Mouse (Mus musculus) stomach, embryonic 15.5 days (tissue): ENCODE measurements at regions not wholly inside any gene's neighbourhood (a gene's known extent, or its start where the extent isn't known, plus 50 kb on each side); places are given as distances from the start of the nearest gene placed in this dataset.

Experiments used
- ATAC-seq: fragments of 200-750 bp; cut with Nextera tagmentation; 2 replicates; pipeline ENCODE4 v1.8.0; 2017; ENCODE audit warnings: low read depth, moderate number of reproducible peaks, moderate TSS enrichment; ENCODE audit not compliant: insufficient read depth, low FRiP score
- H3K27ac ChIP-seq: fragments of 300-500 bp; sonication (generic); 2 replicates; pipeline ENCODE4 v1.5.1; 2015; ENCODE audit warnings: mild to moderate bottlenecking, inconsistent platforms
- H3K27me3 ChIP-seq: fragments of 300-500 bp; sonication (generic); replicated peaks from 2 replicates; pipeline ENCODE4 v1.6.1; 2015; ENCODE audit warnings: inconsistent platforms
- H3K36me3 ChIP-seq: fragments of 300-500 bp; sonication (generic); 2 replicates; pipeline ENCODE4 v1.6.1; 2015; ENCODE audit warnings: inconsistent platforms
- H3K4me1 ChIP-seq: fragments of 300-500 bp; sonication (generic); 2 replicates; pipeline ENCODE4 v1.6.1; 2015; ENCODE audit warnings: inconsistent platforms
- H3K4me2 ChIP-seq: fragments of 300-500 bp; sonication (generic); 2 replicates; pipeline ENCODE4 v1.6.1; 2015; ENCODE audit warnings: mild to moderate bottlenecking, inconsistent platforms
- H3K4me3 ChIP-seq: fragments of 300-500 bp; sonication (generic); replicated peaks from 2 replicates; pipeline ENCODE4 v1.5.1; 2015; ENCODE audit warnings: inconsistent platforms
- H3K9ac ChIP-seq: fragments of 300-500 bp; sonication (generic); 2 replicates; pipeline ENCODE4 v1.6.1; 2015; ENCODE audit warnings: inconsistent platforms
- H3K9me3 ChIP-seq: fragments of 300-500 bp; sonication (generic); 2 replicates; pipeline ENCODE4 v1.6.1; 2016; ENCODE audit warnings: inconsistent platforms
- WGBS: fragments of 180-500 bp; shearing (Covaris S2); methylation state at CpG from one replicate; pipeline ENCODE4 v1.1.7; 2015; 5-methylcytosine and 5-hydroxymethylcytosine counted together

GRCm38 (mm10) chr5:129397311-129397710 is 103.7 kb upstream of the Sfswap start:
- ATAC-seq: no peak
- no peaks in the 10 kb centered on the region for H3K36me3 ChIP-seq
- H3K27ac ChIP-seq: no peak overlapping the region
- 42% methylated on average over 1 of the region's 1 CpGs for WGBS
- H3K4me3 ChIP-seq: no peak overlapping the region
- H3K27me3 ChIP-seq: no peaks in the 10 kb centered on the region
- no peaks in the 10 kb centered on the region for H3K4me1 ChIP-seq
- H3K9me3 ChIP-seq: no peaks in the 10 kb centered on the region
- no peak overlapping the region for H3K9ac ChIP-seq
- no peak overlapping the region for H3K4me2 ChIP-seq

DNA sequence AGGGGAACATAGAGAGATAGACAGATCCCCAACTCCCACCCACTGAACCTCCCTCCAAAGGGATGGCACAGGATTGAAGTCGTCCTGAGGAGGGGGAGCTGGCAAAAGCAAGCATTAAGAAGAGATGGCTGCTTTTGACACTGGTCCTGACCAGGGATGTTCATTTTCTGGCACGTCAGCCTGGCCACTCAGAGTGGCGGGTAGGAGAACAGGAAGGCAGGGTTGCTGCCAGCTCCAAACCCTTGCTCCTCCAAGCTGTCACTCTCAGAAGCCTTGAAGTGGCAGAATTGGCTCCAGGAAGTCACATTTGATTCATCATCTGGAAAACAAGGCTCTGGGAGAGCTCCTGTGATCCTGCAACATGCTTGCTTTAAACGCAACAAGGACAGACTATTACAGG is 94.8 kb upstream of the Sfswap start:
- no peak overlapping the region for H3K4me2 ChIP-seq
- 66% methylated on average over 4 of the region's 4 CpGs for WGBS
- no peaks in the 10 kb centered on the region for H3K9me3 ChIP-seq
- no peak overlapping the region for H3K27ac ChIP-seq
- no peaks in the 10 kb centered on the region for H3K4me1 ChIP-seq
- no peaks in the 10 kb centered on the region for H3K27me3 ChIP-seq
- no peak overlapping the region for H3K9ac ChIP-seq
- ATAC-seq: no peak
- H3K4me3 ChIP-seq: no peak overlapping the region
- no peaks in the 10 kb centered on the region for H3K36me3 ChIP-seq

DNA sequence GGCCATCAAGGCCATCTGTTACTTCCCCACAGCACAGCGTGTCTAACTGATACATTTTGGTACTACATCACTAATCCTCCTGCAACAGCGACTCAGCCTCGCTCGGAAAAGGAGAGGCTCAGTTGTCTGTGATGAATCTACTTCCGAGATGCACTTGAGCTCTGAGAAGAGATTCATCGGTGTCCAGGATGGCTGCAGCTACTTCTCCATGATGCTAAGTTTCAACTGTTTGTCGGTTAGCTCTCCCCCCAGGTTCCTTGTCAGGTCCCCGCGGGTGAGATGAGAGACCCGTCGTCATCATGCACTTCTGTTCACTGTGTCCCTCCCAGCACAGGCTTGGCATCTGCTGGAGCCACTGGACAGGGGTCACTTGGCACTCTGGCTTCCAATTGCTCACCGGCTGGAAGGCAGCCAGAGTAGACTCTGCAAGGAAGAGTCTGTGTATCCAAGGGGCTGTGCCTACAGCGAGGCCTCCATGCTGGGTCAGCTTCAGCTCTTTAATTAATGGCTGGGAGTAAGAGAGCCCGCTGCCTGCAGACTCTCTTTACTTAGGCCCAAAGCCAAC is 91.5 kb upstream of the Sfswap start:
- H3K4me3 ChIP-seq: no peak overlapping the region
- WGBS: 45% methylated on average over 14 of the region's 14 CpGs

GRCm38 (mm10) chr5:129412161-129412560 is 88.9 kb upstream of the Sfswap start:
- no peak overlapping the region for H3K4me3 ChIP-seq
- H3K4me1 ChIP-seq: no peaks in the 10 kb centered on the region
- H3K36me3 ChIP-seq: no peaks in the 10 kb centered on the region
- no peak overlapping the region for H3K27ac ChIP-seq
- no peaks in the 10 kb centered on the region for H3K9me3 ChIP-seq
- no peaks in the 10 kb centered on the region for H3K27me3 ChIP-seq
- 84% methylated on average over 6 of the region's 6 CpGs for WGBS
- H3K4me2 ChIP-seq: no peak overlapping the region
- no peak for ATAC-seq
- no peak overlapping the region for H3K9ac ChIP-seq

More for the DNA sequence above, 91.5 kb upstream of the Sfswap start:
- Histone ChIP-seq H3K4me2 (no peak overlapping the region), H3K27me3 (no peaks in the 10 kb centered on the region), H3K27ac (no peak overlapping the region), H3K4me1 (no peaks in the 10 kb centered on the region), H3K36me3 (no peaks in the 10 kb centered on the region), H3K9ac (no peak overlapping the region), H3K9me3 (no peaks in the 10 kb centered on the region)
- ATAC-seq: peak; percentile 18; the same call in 1 of the 2 replicates

DNA sequence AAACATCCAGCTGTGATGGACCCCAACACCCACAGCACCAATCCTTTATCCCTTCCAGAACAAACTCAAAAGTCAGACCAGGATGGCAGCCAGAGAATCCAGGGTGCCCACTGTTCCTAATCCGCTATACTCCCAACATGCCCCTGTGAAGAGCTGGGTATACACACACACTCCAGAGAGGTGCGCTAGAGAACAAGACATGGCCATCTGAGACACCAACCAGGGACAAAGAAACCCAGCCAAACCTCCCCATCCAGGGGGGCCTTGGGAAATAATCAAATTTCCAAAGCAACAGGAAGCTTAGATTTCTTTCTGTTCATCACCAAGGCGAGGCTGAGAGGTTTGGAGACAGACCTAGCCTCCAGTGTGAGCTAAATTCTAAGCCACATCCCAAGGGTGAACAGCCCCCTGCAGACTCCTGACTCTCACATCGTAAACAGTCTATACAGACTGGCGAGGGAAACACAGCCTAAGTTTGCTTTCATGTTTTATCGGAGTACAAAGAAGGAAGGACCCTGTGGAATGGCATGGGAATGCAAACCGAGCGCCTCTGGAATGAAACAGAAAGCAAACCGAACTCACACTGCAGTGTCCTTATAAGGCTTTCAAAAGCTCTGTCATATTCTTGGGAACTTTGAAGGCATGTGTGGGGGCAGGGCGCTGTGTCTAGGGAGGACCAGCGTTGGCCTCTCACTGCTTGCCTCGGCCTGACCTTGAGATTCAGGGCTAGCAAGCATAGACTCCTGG is 85.9 kb upstream of the Sfswap start:
- Histone ChIP-seq H3K4me1 (no peaks in the 10 kb centered on the region), H3K4me3 (no peak overlapping the region), H3K27me3 (no peaks in the 10 kb centered on the region), H3K27ac (peak overlapping the region; percentile 69), H3K9ac (no peak overlapping the region), H3K36me3 (no peaks in the 10 kb centered on the region), H3K4me2 (peak overlapping the region; percentile 19), H3K9me3 (no peaks in the 10 kb centered on the region)
- 21% methylated on average over 12 of the region's 12 CpGs for WGBS
- peak; percentile 41; the same call in 1 of the 2 replicates for ATAC-seq

DNA sequence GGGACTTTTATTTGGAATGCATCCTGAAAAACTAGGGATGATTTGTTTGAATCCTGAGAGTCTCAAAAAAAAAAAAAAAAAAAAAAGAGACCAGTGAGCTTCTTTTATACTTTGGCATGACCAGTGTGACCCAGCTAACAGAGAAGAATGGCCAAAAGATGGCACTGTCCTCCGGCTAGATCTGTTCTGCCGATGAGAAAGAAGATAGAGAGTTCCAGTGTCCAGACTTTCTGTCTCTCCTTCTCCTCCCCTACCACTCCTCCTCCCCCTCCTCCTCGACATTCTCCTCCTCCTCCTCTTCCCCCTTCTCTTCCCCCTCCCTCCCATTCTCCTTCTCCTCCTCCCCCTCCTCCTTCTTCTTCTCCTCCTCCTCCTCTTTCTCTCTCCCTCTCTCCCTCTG is 84.6 kb upstream of the Sfswap start:
- H3K9me3 ChIP-seq: no peaks in the 10 kb centered on the region
- H3K4me2 ChIP-seq: no peak overlapping the region
- peak overlapping the region; percentile 69 for H3K27ac ChIP-seq
- no peak overlapping the region for H3K4me3 ChIP-seq
- no peak for ATAC-seq
- no peaks in the 10 kb centered on the region for H3K27me3 ChIP-seq
- no peaks in the 10 kb centered on the region for H3K4me1 ChIP-seq
- no peak overlapping the region for H3K9ac ChIP-seq
- no peaks in the 10 kb centered on the region for H3K36me3 ChIP-seq
- 20% methylated on average over 3 of the region's 3 CpGs for WGBS

- Histone ChIP-seq H3K9ac (no peak overlapping the region), H3K9me3 (no peaks in the 10 kb centered on the region), H3K27ac (peak overlapping the region; percentile 36; the same call in 1 of the 2 replicates), H3K4me2 (no peak overlapping the region), H3K4me1 (no peaks in the 10 kb centered on the region), H3K27me3 (no peaks in the 10 kb centered on the region), H3K36me3 (no peaks in the 10 kb centered on the region), H3K4me3 (no peak overlapping the region)
- ATAC-seq: no peak; the same call in 1 of the 2 replicates
- WGBS: 35% methylated on average over 3 of the region's 3 CpGs
Observed at GRCm38 (mm10) chr5:129417516-129417915, 83.5 kb upstream of the Sfswap start.

DNA sequence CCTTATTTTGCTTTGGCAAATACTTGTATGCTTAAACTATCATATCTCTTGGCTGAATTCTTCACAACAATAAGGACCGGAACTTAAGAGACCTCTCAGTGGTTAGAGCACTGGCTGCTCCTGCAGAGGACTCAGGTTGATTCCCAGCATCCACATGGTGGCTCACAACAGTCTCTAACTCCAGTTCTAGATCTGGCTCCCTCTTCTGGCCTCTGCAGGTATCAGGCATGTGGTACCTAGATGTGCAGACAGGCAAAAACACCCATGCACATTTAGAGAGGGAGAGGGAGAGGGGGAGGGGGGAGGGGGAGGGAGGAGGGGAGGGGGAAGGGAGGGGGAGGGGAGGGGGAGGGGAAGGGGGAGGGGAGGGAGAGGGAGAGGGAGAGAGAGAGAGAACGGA is 80.0 kb upstream of the Sfswap start:
- WGBS: 63% methylated on average over 2 of the region's 2 CpGs
- Histone ChIP-seq H3K36me3 (no peaks in the 10 kb centered on the region), H3K4me3 (no peak overlapping the region), H3K27ac (no peak overlapping the region), H3K27me3 (no peaks in the 10 kb centered on the region), H3K9me3 (no peaks in the 10 kb centered on the region), H3K9ac (no peak overlapping the region), H3K4me1 (no peaks in the 10 kb centered on the region), H3K4me2 (no peak overlapping the region)
- ATAC-seq: no peak

GRCm38 (mm10) chr5:129429897-129430296 is 71.1 kb upstream of the Sfswap start:
- Histone ChIP-seq H3K4me3 (no peak overlapping the region), H3K4me2 (no peak overlapping the region), H3K9me3 (no peaks in the 10 kb centered on the region), H3K9ac (no peak overlapping the region), H3K27me3 (no peaks in the 10 kb centered on the region), H3K27ac (no peak overlapping the region), H3K36me3 (no peaks in the 10 kb centered on the region), H3K4me1 (no peaks in the 10 kb centered on the region)
- ATAC-seq: no peak

DNA sequence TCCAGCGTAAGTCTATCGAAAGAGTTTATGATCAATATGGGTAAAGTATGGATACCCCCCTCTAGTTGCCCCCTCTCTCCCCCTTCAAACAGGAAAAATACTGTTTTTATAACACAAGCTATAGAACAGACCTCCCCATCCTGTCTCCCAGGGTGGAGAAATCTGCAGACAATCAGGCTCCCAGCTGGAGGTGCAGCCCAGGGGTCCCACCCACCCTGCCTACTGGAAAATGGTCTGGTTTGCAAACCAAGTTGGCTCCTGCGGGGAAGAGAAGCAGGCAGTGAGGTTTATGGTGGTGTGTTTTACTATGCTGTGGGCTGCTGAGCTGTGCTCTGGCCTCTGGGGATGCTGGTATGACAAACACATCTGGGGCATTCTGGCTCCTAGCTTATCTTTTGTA is 70.7 kb upstream of the Sfswap start:
- Histone ChIP-seq H3K27me3 (no peaks in the 10 kb centered on the region), H3K36me3 (no peaks in the 10 kb centered on the region), H3K4me2 (no peak overlapping the region), H3K4me1 (no peaks in the 10 kb centered on the region), H3K4me3 (no peak overlapping the region), H3K27ac (no peak overlapping the region), H3K9me3 (no peaks in the 10 kb centered on the region), H3K9ac (no peak overlapping the region)
- ATAC-seq: no peak
- WGBS: 77% methylated on average over 3 of the region's 3 CpGs

DNA sequence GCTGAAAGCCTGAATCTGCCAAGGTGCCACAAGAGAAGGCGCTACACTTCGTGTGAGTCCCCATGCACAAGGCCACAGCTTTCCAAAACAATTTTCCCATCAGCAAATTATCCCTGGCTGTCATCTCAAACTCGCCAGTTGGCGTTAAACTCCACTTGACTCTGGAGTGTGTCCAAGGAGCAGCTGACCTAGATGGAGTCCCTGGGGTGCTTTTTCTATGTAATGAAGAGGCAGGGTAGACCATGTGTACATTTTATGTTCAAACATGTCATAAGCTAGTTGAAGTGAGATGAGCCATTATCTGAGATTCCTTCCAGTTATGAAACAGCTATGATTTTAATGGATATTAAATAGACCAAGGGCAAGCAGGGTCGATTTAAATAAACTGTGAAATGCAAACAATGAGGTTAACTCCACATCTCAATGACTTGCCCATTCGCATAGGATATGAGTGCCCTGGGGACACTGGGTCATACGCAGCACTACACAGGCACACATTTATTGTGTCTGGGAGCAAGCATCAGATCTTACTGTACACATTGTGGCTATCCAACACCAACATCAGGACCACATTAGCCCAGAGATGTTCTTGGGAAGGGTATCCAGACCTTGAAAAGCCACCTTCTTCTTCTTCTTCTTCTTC is 51.0 kb upstream of the Sfswap start:
- Histone ChIP-seq H3K36me3 (no peaks in the 10 kb centered on the region), H3K27ac (no peak overlapping the region), H3K4me1 (peaks cover 7% of the 10 kb centered on the region), H3K9ac (no peak overlapping the region), H3K4me3 (no peak overlapping the region), H3K9me3 (no peaks in the 10 kb centered on the region), H3K4me2 (no peak overlapping the region), H3K27me3 (no peaks in the 10 kb centered on the region)
- WGBS: 34% methylated on average over 7 of the region's 7 CpGs
- ATAC-seq: no peak
